Mouse (Mus musculus) right cerebral cortex, postnatal 10 days (tissue): ENCODE data around the gene Timm17a.

Source experiments
- DNase-seq, 2 experiments: peaks; one replicate each; pipeline ENCODE4 v3.0.0; 2021; ENCODE audit warnings: low spot score in 2 of 2

Gene Timm17a

GRCm38 (mm10) chr1:135313284-135314031 is at the start of gene Timm17a:
TSS of gene Timm17a (minus strand) at chr1:135313778.
- peak; percentile 97 for DNase-seq

GRCm38 (mm10) chr1:135362115-135362514 is 48.5 kb upstream of the Timm17a start:
- no peak for DNase-seq

GRCm38 (mm10) chr1:135361491-135361890 is 47.9 kb upstream of the Timm17a start:
- DNase-seq, result no peak

- no peak for DNase-seq
Observed at GRCm38 (mm10) chr1:135359071-135359470, 45.5 kb upstream of the Timm17a start.

- DNase-seq, result no peak
Observed at GRCm38 (mm10) chr1:135351953-135352352, 38.4 kb upstream of the Timm17a start.

- peak; percentile 71 to 76 for DNase-seq
Observed at GRCm38 (mm10) chr1:135347498-135348169, 34.1 kb upstream of the Timm17a start.

GRCm38 (mm10) chr1:135346891-135347290 is 33.3 kb upstream of the Timm17a start:
- DNase-seq, result no peak

GRCm38 (mm10) chr1:135344026-135344425 is 30.4 kb upstream of the Timm17a start:
- no peak for DNase-seq

GRCm38 (mm10) chr1:135341947-135342346 is 28.4 kb upstream of the Timm17a start:
- DNase-seq, result no peak

- DNase-seq, result no peak
Observed at GRCm38 (mm10) chr1:135330578-135330977, 17.0 kb upstream of the Timm17a start.

GRCm38 (mm10) chr1:135328368-135328767 is 14.8 kb upstream of the Timm17a start:
- DNase-seq, result no peak

GRCm38 (mm10) chr1:135325934-135326333 is 12.4 kb upstream of the Timm17a start:
- DNase-seq, result no peak

GRCm38 (mm10) chr1:135324571-135324970 is 11.0 kb upstream of the Timm17a start, which contains the start of gene Lmod1:
TSS of gene Lmod1 (plus strand) at chr1:135324807.
- peak in 1 of 2 experiments; percentile 30 for DNase-seq

GRCm38 (mm10) chr1:135323367-135323901 is 9.9 kb upstream of the Timm17a start:
- DNase-seq, result no peak

- DNase-seq, result no peak
Observed at GRCm38 (mm10) chr1:135312201-135312600, 1.4 kb downstream of the Timm17a start.

- no peak for DNase-seq
Observed at GRCm38 (mm10) chr1:135311356-135311755, 2.2 kb downstream of the Timm17a start.

- no peak for DNase-seq
Observed at GRCm38 (mm10) chr1:135290908-135291307, 22.7 kb downstream of the Timm17a start.

GRCm38 (mm10) chr1:135286311-135286710 is 27.3 kb downstream of the Timm17a start:
- no peak for DNase-seq

- DNase-seq, result peak; percentile 80 to 82
Observed at GRCm38 (mm10) chr1:135283826-135284291, 29.7 kb downstream of the Timm17a start, which contains the start of gene Rnpep. TSS of gene Rnpep (minus strand) at chr1:135284084.

GRCm38 (mm10) chr1:135283287-135283825 is 30.2 kb downstream of the Timm17a start:
- peak; percentile 61 to 72 for DNase-seq

GRCm38 (mm10) chr1:135282536-135283286 is 30.9 kb downstream of the Timm17a start:
- no peak for DNase-seq
